Mouse (Mus musculus): Measurements from ENCODE around the gene Btf3.

Gene Btf3

DNA sequence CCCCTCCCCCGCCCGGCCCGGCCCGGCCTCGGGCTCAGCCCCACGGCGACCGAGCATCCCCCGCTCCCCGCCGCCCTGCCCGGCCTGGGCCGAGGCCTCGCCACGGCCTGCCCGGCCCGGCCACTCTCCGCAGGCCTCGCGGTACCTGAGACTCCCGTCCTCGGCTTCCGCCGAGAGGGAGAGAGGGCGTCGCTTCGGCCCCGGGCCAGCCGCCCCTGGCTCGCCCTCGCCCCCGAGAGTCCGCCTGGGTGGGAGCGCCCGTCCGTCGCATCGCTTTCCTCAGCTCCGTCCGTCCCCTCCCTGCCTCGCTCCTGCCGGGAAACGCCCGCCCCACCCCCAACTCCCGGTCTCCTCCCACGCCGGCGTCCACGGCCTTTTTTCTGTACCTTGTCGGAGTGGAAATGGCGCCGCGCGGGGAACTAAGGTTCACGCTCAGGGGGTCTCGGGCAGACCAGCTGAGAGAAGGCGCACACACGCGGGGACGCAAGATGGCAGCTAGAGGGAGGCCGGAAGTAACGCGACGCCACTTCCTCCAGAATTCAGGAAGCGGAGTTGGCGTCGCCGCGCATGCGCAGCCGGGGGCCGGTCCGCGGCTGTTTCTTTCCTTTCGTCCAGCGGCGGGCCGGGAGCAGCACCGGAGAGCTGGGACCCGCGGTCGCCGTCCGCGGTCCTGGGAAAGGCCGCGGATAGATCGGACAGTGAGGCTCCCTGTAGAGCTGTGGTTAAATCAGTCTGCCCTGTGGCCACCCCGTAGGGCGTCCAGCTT is at the start of gene Btf3:
TSS of gene Btf3 (minus strand) at position 527 of the 766 bp plus-strand sequence.
- in situ Hi-C loops (cut with MboI, MseI): loop anchor here (10.0 kb wide), 1 partner anchor 882 kb away; no protein-coding TSS in a partner anchor

DNA sequence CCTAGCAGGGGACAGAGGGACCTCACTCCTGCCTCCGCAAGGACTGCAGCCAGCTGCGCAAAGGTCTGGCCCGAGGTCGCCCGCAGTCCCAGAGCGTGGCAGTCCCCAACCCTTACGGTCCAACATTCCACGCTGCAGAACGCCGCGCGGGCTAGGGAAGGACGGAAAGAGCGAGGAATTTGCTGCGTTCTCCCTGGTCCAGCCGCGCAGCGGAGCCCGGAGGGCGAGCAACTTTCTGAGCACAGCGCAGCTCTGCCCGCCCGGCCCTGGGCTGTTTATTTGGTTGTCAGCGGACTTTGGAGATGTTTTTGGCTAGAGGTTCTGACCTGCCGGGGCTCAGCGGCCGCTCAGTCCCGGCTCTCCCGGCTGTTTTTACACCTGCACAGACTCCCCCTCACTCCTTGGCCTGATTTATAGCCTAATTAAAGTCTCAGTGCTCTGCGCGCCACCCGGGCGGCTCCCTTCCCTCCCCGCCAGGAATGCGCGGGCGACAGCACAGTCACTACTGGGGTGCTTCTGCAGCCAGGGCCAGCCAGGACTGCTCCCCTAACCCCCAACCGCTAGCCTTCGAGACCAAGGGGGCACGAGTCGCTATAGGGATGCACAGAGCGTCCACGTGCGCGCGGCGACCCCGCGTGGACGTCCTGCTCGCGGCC is 49.1 kb upstream of the Btf3 start:
- in situ Hi-C loops (cut with MboI, MseI): loop anchor here (10.0 kb wide), 1 partner anchor 649 kb away; no protein-coding TSS in a partner anchor

- in situ Hi-C loops (cut with MboI, MseI): loop anchor here (10.0 kb wide), 1 partner anchor 650 kb away; no protein-coding TSS in a partner anchor
Observed at GRCm38 (mm10) chr13:98365081-98365480, 48.3 kb upstream of the Btf3 start.

DNA sequence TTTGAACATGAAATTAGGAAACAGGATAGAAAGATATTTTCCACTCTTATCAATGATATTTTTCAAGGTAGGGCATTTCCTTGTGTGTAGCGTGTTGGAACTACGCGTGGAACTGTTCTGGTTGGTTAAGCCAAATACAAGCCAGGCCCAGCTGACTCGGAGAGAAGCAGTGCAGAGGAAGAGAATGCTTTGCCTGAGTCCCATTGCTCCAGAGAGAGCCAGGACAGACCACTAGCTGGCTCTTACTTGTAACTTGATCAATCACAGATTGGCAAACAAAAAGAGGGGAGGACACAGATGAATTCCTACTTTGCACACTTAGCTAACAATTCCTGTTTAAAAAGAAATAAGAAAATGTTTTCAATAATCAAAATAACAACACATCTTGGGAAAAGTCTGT is 46.2 kb upstream of the Btf3 start:
- in situ Hi-C loops (cut with MboI, MseI): loop anchor here (10.0 kb wide), 1 partner anchor 652 kb away; no protein-coding TSS in a partner anchor

DNA sequence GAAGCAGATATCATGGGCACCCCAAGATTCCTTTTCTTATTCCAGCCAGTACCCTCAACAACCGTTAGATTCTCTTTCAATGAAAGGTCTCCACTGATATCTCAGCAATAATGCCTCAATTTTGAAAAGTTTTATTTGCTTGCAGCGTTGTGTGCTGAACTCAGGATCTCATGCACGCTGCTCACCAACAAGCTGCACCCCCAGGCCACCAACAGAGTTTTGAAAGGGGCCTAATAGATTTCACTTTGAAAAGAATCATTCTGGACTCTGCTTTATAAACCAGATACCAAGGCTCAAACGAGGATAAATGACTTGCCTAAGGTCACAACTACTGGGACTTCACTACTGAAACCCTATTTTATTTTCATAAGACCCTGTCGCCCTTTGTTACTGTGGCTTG is 44.4 kb upstream of the Btf3 start:
- in situ Hi-C loops (cut with MboI, MseI): loop anchor here (10.0 kb wide), 1 partner anchor 654 kb away; no protein-coding TSS in a partner anchor

- in situ Hi-C loops (cut with MboI, MseI): loop anchor here (10.0 kb wide), 1 partner anchor 654 kb away; no protein-coding TSS in a partner anchor
Observed at GRCm38 (mm10) chr13:98360391-98360790, 43.6 kb upstream of the Btf3 start.

DNA sequence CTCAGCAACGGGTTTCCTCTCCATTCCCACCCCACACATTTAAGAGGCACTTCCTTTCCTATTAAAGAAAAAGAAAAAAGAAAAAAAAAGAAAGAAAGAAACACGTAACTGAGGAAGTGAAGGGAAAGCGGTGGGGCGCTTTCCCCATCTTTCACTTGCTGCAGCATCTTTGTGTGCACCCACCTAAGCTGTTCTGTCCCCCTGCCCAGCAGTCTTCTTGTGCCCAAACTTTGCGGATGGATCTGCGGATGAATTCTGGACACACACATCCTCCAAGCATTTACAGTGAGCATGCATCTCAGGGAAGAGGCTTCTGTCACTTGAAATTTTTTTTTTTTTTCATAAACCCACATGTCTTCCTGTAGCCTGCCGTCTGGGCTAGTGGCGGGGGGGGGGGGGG is 42.5 kb upstream of the Btf3 start:
- in situ Hi-C loops (cut with MboI, MseI): no loop called here

DNA sequence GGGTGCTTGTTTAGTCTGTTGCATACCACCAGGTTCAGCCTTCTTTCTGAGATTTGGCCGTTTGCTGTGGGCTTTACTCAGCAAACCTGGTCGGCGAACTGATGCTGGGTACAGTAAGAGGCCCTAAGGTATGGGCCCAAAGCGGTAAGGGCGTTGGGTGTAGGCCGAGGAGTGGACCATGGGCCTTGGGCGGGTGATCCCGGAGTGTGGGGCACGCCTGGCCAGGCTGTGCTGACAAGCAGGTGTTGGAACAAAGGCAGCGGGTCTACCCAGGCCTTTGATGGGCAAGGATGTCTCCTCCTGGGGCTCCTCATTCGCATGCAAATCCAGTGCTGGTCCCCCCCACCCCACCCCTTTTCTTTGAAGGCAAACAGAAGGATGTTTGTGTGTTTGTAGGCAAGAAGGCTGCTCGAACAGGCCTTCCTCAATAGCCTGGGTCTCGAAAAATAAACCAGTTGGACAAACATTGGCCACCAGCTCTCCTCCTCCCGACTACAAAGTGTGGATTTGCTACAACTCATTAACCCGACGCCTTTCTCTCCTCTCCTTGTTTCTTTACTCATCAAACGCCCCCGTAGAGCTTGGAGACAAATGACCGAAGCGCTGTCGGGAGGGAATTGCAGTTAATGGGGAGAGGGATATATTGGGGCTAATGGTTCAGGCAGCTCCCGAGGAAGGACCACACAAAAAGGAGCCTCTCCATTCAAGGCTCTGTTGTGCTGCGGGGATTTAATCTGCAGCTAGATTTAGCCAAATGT is 41.8 kb upstream of the Btf3 start:
- in situ Hi-C loops (cut with MboI, MseI): no loop called here

- in situ Hi-C loops (cut with MboI, MseI): no loop called here
Observed at GRCm38 (mm10) chr13:98357433-98358423, 40.9 kb upstream of the Btf3 start.

GRCm38 (mm10) chr13:98356973-98357425 is 40.2 kb upstream of the Btf3 start:
- in situ Hi-C loops (cut with MboI, MseI): no loop called here

DNA sequence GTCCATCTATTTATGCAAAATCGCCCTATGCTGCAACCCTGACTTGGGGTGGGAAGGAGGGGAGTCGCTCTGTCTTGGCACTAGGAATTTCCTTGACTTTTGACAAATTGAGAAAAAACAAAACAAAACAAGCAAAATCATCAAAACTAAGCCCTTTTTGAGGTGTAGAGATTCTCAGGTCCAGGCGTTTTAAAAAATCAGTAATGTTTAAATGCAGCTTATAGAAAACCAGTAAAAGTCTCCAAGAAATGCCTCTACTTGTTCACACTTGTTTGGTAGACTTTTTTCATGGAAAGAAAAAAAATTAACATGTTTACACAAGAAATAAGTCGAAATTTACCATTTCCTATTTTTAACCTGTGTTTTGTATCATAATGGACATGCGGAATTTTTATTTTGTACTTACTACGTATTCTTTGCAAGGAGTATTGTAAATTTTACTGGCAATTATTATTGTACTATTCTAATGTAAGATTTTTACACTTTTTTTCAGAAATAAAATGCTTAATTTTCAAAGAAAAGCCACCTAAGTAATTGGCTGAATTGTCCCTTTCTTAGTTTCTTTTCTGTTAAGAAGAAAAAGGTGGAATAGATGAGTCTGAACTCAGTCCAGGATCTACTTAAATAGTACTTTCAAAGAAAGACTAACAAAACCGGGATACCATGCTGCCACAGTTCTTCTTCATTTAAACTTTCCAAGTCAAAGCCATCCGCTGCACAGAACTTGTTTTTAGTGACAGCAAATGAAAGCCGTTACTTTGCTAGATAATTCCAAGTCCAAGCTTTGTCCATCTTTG is 39.6 kb upstream of the Btf3 start:
- in situ Hi-C loops (cut with MboI, MseI): no loop called here

DNA sequence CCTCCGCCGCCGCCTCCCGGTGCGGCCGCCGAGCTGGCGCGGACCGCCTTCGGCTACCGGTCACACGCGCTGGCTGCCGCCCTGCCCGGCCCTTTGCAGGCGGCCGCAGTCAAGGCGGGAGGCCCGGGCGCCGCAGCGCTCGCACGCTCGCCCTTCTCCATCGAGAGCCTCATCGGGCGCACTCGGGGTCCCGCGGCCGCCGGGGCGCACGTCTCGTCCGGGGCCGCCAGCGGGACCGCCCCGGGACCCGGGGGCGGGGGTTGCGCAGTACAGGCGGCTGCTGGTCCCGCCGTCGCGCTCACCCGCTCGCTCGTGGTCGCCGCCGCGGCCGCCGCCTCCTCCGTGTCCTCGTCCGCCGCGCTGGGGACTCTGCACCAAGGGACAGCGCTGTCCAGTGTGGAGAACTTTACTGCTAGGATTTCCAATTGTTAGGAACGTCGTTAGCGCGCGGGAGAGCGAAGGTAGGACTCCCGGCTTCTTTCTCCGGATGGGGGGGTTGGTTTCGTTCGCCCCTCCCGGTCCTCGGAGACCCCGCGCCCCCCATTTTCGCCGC is 38.8 kb upstream of the Btf3 start:
- in situ Hi-C loops (cut with MboI, MseI): no loop called here

DNA sequence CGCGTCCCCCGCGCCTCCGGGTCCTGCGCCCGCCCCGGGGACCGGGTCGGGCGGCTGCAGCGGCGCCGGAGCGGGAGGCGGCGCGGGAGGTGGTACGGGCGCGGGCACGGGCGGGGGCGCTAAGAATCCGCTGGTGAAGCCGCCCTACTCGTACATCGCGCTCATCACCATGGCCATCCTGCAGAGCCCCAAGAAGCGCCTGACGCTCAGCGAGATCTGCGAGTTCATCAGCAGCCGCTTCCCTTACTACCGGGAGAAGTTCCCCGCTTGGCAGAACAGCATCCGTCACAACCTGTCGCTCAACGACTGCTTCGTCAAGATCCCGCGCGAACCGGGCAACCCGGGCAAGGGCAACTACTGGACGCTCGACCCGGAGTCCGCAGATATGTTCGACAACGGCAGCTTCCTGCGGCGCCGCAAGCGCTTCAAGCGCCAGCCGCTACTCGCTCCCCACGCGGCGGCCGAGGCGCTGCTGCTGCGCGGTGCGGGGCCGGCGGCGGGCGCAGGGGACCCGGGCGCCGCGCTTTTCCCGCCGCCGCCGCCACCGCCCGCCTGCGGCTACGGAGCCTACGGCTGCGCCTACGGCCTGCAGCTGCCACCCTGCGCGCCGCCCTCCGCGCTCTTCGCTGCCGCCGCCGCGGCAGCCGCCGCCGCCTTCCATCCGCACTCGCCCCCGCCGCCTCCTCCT is 38.2 kb upstream of the Btf3 start:
- in situ Hi-C loops (cut with MboI, MseI): no loop called here

- in situ Hi-C loops (cut with MboI, MseI): no loop called here
Observed at GRCm38 (mm10) chr13:98354090-98354801, 37.4 kb upstream of the Btf3 start, which contains the start of gene Foxd1. Foxd1 (plus strand) TSS chr13:98354242.

- in situ Hi-C loops (cut with MboI, MseI): no loop called here
Observed at GRCm38 (mm10) chr13:98353709-98354089, 36.9 kb upstream of the Btf3 start.

DNA sequence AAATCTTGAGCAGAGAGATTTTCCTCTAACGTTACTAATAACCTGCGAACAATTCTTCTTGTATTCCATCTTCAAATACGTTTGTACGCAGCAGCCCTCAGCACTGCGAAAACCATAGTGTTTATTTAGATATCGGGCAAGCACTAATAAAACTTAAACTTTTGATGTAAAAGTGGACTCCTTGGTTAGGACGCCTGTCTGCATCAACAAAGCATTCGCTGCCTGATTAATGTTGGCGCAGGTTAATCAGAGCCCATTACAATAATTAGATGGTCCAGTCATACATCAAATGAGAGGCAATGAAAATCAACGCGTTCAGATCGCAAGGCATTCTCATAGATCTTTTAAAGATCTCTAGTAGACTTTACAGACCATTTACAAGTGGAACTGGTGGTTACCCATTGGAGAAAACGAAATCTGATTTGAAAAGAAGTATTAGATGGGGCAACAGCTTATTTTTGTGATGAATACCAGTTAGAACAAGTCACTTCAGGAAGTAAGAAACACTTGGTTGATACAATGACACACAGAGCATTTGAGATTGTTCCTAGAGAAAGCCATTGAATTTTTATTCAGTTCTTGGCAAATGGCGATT is 35.7 kb upstream of the Btf3 start:
- in situ Hi-C loops (cut with MboI, MseI): no loop called here

GRCm38 (mm10) chr13:98351527-98351926 is 34.7 kb upstream of the Btf3 start:
- in situ Hi-C loops (cut with MboI, MseI): no loop called here

DNA sequence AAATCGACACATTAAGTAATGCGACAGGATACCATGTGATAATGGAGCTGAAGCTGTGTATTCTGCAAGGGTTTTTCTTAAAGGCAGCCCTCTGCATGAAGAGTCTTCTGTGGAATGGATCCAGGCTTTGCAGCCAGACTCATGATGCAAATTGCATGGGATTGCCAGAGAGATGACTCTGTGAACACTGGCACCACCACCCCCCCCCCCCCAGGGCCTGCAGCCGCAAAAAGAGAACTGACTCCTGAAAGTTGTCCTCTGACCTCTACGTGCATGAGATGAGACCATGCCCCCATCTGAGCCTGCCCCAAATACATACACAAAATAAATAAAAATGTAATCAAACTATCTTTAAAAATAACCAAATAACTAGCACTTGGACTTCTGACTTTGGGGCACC is 32.7 kb upstream of the Btf3 start:
- in situ Hi-C loops (cut with MboI, MseI): no loop called here

All from T-helper 2 cell (primary cell).